Mouse (Mus musculus) midbrain, postnatal 0 days (tissue): ENCODE measurements at regions not wholly inside any gene's neighbourhood (a gene's known extent, or its start where the extent isn't known, plus 50 kb on each side); places are given as distances from the start of the nearest gene placed in this dataset.

ENCODE experiments used
- ATAC-seq: fragments of 200-750 bp; cut with Nextera tagmentation; 2 replicates; pipeline ENCODE4 v1.8.0; 2017; ENCODE audit warnings: moderate number of reproducible peaks, mild to moderate bottlenecking, moderate TSS enrichment, moderate library complexity; ENCODE audit not compliant: low FRiP score
- DNase-seq: peaks from one replicate; pipeline ENCODE4 v3.0.0-alpha.2; 2015; ENCODE audit warnings: low spot score
- H3K27ac ChIP-seq: fragments of 300-500 bp; sonication (generic); 2 replicates; pipeline ENCODE4 v1.5.1; 2014; ENCODE audit warnings: low read depth, mild to moderate bottlenecking, low read length, mixed read lengths
- H3K27me3 ChIP-seq: fragments of 300-500 bp; sonication (generic); 2 replicates; pipeline ENCODE4 v1.6.1; 2014; ENCODE audit warnings: low read length, control low read depth, mixed read lengths; ENCODE audit not compliant: insufficient read depth
- H3K36me3 ChIP-seq: fragments of 300-500 bp; sonication (generic); 2 replicates; pipeline ENCODE4 v1.6.1; 2014; ENCODE audit warnings: low read length, control low read depth, mixed read lengths; ENCODE audit not compliant: insufficient read depth
- H3K4me1 ChIP-seq: fragments of 300-500 bp; sonication (generic); 2 replicates; pipeline ENCODE4 v1.6.1; 2014; ENCODE audit warnings: mild to moderate bottlenecking, control low read depth, antibody characterized with exemption, low read length, mixed read lengths; ENCODE audit not compliant: insufficient read depth
- H3K4me2 ChIP-seq: fragments of 300-500 bp; sonication (generic); 2 replicates; pipeline ENCODE4 v1.6.1; 2014; ENCODE audit warnings: low read depth, mild to moderate bottlenecking, low read length, mixed read lengths; ENCODE audit not compliant: poor library complexity, severe bottlenecking
- H3K4me3 ChIP-seq: fragments of 300-500 bp; sonication (generic); 2 replicates; pipeline ENCODE4 v1.5.1; 2014; ENCODE audit warnings: low read depth, mild to moderate bottlenecking, low read length, moderate library complexity
- H3K9ac ChIP-seq: fragments of 300-500 bp; sonication (generic); replicated peaks from 2 replicates; pipeline ENCODE4 v1.6.1; 2014; ENCODE audit warnings: mild to moderate bottlenecking, low read length, moderate library complexity, mixed read lengths; ENCODE audit not compliant: poor library complexity, severe bottlenecking
- H3K9me3 ChIP-seq: fragments of 300-500 bp; sonication (generic); 2 replicates; pipeline ENCODE4 v1.6.1; 2016; ENCODE audit warnings: low read length, control low read depth
- CTCF ChIP-seq: IDR thresholded peaks from 2 replicates; pipeline ENCODE4 v1.5.1; 2016; ENCODE audit warnings: antibody characterized with exemption, mild to moderate bottlenecking
- WGBS: fragments of 180-500 bp; shearing (Covaris S2); extraction: QIAGEN DNeasy Blood & Tissue Kit; methylation state at CpG from one replicate; pipeline ENCODE4 v1.1.7; 2014; 5-methylcytosine and 5-hydroxymethylcytosine counted together

DNA sequence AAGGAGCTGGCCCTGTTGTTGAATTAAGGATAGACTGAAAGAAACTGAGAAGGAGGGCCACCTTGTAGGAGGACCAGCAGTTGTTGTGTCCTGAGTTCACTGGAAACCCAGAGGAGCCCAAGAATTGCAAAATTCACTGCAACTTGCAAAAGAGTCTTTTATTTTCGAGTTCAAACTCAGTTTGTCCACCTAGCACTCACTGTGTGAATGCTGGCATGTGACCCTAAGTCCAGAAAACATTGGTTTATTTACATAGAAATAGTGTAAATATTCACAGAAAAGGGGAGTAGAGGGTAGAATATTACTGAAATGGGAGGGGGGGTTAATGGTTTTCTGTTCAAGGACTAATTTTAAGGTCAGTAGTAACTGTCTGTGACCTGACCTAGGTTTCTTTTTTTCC lies 394.7 kb downstream of the 4933405O20Rik start:
- H3K27me3 ChIP-seq: no peaks in the 10 kb centered on the region
- no peak for ATAC-seq
- TF ChIP-seq CTCF: no peak
- H3K4me1 ChIP-seq: no peaks in the 10 kb centered on the region
- H3K36me3 ChIP-seq: no peaks in the 10 kb centered on the region
- no peak for DNase-seq
- no peak overlapping the region for H3K4me3 ChIP-seq
- no peak overlapping the region for H3K9ac ChIP-seq
- no peaks in the 10 kb centered on the region for H3K9me3 ChIP-seq
- H3K4me2 ChIP-seq: no peak overlapping the region
- 39% methylated on average over 1 of the region's 1 CpGs for WGBS
- H3K27ac ChIP-seq: no peak overlapping the region

DNA sequence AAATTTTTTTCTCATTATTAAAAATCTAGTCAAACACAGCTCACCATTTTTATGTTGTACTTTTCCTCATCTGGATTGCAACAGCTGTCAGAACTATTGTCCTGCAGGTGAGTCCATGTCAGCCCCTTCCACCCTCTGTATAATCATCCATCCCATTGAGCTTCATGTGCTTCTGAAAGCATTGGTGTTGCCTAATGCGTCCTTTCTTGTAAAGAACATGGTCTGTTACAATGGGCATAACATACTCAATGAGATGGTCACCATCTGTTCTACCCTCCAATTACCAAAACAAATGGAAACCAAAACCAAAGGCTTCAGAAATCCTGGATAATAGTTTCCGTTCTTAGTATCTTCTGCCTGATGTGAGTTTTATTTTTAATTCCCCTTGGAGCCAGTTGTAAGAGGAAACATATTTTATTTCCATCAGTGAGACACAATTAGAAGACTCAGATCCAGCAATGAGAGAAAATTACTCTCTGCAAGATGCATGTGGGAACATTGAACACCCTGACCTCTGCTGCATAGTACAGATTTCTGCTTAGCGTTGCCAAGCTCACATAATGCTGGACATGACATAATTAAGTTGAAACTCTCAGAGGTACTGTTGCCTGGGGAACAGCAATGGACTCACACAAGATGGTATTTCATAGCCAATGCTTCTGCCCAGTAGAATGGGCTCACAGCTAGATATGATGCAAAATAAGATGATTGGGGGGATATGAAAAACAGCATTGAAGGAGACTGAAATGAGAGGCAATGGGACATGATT lies 443.1 kb downstream of the 4933405O20Rik start:
- Histone ChIP-seq H3K36me3 (no peaks in the 10 kb centered on the region), H3K9ac (no peak overlapping the region), H3K4me2 (no peak overlapping the region), H3K27me3 (no peaks in the 10 kb centered on the region), H3K27ac (no peak overlapping the region), H3K4me1 (no peaks in the 10 kb centered on the region), H3K9me3 (no peaks in the 10 kb centered on the region), H3K4me3 (no peak overlapping the region)
- peak; percentile 30 for DNase-seq
- no peak for TF ChIP-seq CTCF
- WGBS: 54% methylated on average over 3 of the region's 3 CpGs
- no peak for ATAC-seq

DNA sequence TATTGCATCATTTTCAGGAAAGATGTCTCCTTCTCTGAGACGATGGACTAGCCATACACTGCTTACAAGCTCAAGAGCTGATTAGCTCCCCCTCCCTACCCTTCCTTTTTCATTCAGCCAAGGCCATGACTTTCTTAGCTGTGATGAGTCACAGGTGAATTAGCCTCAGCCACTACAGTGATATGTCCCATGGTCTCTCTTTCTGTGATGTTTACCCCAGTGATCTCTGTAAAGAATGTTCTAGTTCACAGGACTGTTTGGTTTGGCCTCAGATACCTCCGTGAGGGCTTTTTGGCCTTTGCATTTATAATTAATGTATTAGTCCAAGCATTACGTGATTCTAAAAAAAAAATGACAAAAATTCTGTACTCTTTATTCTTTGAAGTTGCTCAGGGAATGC lies 452.5 kb downstream of the 4933405O20Rik start:
- TF ChIP-seq CTCF: no peak
- Histone ChIP-seq H3K4me1 (no peaks in the 10 kb centered on the region), H3K4me3 (no peak overlapping the region), H3K27ac (no peak overlapping the region), H3K36me3 (no peaks in the 10 kb centered on the region), H3K27me3 (no peaks in the 10 kb centered on the region), H3K9me3 (no peaks in the 10 kb centered on the region), H3K4me2 (no peak overlapping the region), H3K9ac (no peak overlapping the region)
- ATAC-seq (no peak), DNase-seq (no peak)
- WGBS: 79% methylated on average over 3 of the region's 3 CpGs

DNA sequence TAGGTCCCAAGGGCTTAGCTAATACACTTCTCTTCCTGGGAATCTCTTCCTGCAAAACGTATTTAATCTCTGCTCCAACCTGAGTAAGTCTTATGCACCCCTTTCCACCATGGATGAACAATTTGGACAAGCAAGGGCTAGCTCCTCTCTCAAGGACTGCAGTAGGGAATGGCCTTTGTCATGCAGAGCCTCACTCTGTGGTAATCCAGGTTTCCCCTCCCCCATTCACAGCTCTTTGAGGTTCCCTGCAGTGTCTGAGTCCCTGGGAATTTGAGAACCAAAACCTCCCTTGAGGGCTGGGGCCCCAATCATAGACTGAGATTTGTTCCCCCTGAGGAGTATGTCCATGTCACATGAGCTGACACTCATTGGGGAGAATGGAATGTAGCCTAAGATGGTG lies 442.5 kb upstream of the Ano5 start:
- no peak for TF ChIP-seq CTCF
- Histone ChIP-seq H3K36me3 (no peaks in the 10 kb centered on the region), H3K27ac (no peak overlapping the region), H3K4me2 (no peak overlapping the region), H3K27me3 (no peaks in the 10 kb centered on the region), H3K9ac (no peak overlapping the region), H3K4me3 (no peak overlapping the region), H3K9me3 (no peaks in the 10 kb centered on the region), H3K4me1 (no peaks in the 10 kb centered on the region)
- DNase-seq (no peak), ATAC-seq (no peak)
- 14% methylated on average over 1 of the region's 1 CpGs for WGBS

DNA sequence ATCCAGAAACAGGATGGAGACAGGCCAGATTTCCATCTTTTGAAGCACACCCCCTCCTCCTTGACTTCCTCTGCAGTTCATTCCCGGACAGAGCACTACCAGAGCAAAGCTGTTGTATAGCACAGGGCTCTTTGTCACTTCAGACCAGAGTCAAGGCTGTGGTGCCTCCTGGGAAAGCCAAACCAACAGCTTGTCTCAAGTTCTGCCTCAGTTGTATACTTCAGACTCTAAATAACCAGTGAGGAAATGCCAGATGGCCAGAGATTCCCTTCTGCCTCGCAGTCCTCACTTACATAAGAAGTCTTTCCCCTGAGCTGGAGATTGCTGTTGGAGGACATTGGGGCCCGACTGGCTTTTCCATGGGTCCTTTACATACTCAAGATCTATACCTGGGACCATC lies 417.1 kb upstream of the Ano5 start:
- no peak overlapping the region for H3K4me3 ChIP-seq
- no peaks in the 10 kb centered on the region for H3K4me1 ChIP-seq
- 80% methylated on average over 3 of the region's 3 CpGs for WGBS
- H3K9me3 ChIP-seq: no peaks in the 10 kb centered on the region
- no peaks in the 10 kb centered on the region for H3K27me3 ChIP-seq
- TF ChIP-seq CTCF: no peak
- H3K36me3 ChIP-seq: no peaks in the 10 kb centered on the region
- no peak overlapping the region for H3K27ac ChIP-seq
- H3K9ac ChIP-seq: no peak overlapping the region
- no peak for ATAC-seq
- DNase-seq: no peak
- no peak overlapping the region for H3K4me2 ChIP-seq

DNA sequence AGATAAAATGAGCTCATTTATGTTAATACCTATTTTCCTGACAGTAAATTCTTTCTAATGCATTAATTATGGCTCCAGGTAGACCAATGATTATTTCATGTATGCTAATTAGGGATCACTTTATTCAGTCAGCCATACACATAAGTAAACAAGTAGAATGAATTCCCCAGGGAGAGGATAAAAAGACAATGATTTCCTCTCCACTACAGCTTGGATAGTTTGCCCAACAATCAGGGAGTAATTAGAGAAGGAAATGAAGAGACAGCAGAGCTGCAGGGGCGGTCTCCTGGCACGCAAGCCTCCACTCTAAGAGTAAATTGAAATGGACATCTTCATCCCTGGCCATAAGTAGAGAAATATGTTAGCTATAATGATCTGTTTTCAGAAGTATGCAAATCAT lies 409.7 kb upstream of the Ano5 start:
- Histone ChIP-seq H3K36me3 (no peaks in the 10 kb centered on the region), H3K9me3 (no peaks in the 10 kb centered on the region), H3K4me3 (no peak overlapping the region), H3K4me2 (no peak overlapping the region), H3K27me3 (no peaks in the 10 kb centered on the region), H3K9ac (no peak overlapping the region), H3K4me1 (no peaks in the 10 kb centered on the region), H3K27ac (no peak overlapping the region)
- ATAC-seq (no peak), DNase-seq (peak; percentile 27)
- 48% methylated on average over 2 of the region's 2 CpGs for WGBS
- TF ChIP-seq CTCF: no peak
